Mouse (Mus musculus) heart, embryonic 14.5 days (tissue): ENCODE measurements at regions not wholly inside any gene's neighbourhood (a gene's known extent, or its start where the extent isn't known, plus 50 kb on each side); places are given as distances from the start of the nearest gene placed in this dataset.

ENCODE experiments used
- ATAC-seq: fragments of 200-750 bp; cut with Nextera tagmentation; 2 replicates; pipeline ENCODE4 v1.8.0; 2017; ENCODE audit warnings: low read depth, moderate TSS enrichment; ENCODE audit not compliant: insufficient number of reproducible peaks, insufficient read depth, low FRiP score
- H3K27ac ChIP-seq, 2 experiments: fragments of 200-500 bp in 1 of 2; fragments of 300-500 bp in 1 of 2; sonication (generic) in 1 of 2; replicated peaks in 1 of 2; 2 replicates each; pipeline ENCODE4 v1.5.1; 2012 to 2014; ENCODE audit warnings: low read depth in 2 of 2, low read length in 2 of 2, control low read depth in 1 of 2, mild to moderate bottlenecking in 1 of 2, mixed read lengths in 1 of 2; ENCODE audit not compliant: control insufficient read depth in 1 of 2, insufficient read depth in 1 of 2
- H3K27me3 ChIP-seq: fragments of 300-500 bp; sonication (generic); 2 replicates; pipeline ENCODE4 v1.6.1; 2014; ENCODE audit warnings: mild to moderate bottlenecking, low read length, control low read depth; ENCODE audit not compliant: control insufficient read depth, insufficient read depth
- H3K36me3 ChIP-seq: fragments of 300-500 bp; sonication (generic); 2 replicates; pipeline ENCODE4 v1.6.1; 2014; ENCODE audit warnings: mild to moderate bottlenecking, control low read depth, low read length, mixed read lengths; ENCODE audit not compliant: control insufficient read depth, insufficient read depth
- H3K4me1 ChIP-seq, 2 experiments: fragments of 200-500 bp in 1 of 2; fragments of 300-500 bp in 1 of 2; sonication (generic) in 1 of 2; 2 replicates each; pipeline ENCODE4 v1.6.1; 2012 to 2014; ENCODE audit warnings: low read length in 2 of 2, control low read depth in 1 of 2, mixed read lengths in 1 of 2; ENCODE audit not compliant: control insufficient read depth in 2 of 2, insufficient read depth in 2 of 2
- H3K4me2 ChIP-seq: fragments of 300-500 bp; sonication (generic); 2 replicates; pipeline ENCODE4 v1.6.1; 2014; ENCODE audit warnings: mild to moderate bottlenecking, low read length
- H3K4me3 ChIP-seq, 2 experiments: fragments of 200-500 bp in 1 of 2; fragments of 300-500 bp in 1 of 2; sonication (generic) in 1 of 2; 2 replicates each; pipeline ENCODE4 v1.5.1; 2012 to 2014; ENCODE audit warnings: low read length in 2 of 2, mild to moderate bottlenecking in 2 of 2, control low read depth in 1 of 2, low read depth in 1 of 2, moderate library complexity in 1 of 2; ENCODE audit not compliant: control insufficient read depth in 1 of 2, insufficient read depth in 1 of 2
- H3K9ac ChIP-seq: fragments of 300-500 bp; sonication (generic); 2 replicates; pipeline ENCODE4 v1.6.1; 2014; ENCODE audit warnings: mild to moderate bottlenecking, low read length
- H3K9me3 ChIP-seq: fragments of 300-500 bp; sonication (generic); 2 replicates; pipeline ENCODE4 v1.6.1; 2016; ENCODE audit warnings: low read length, control low read depth; ENCODE audit not compliant: control insufficient read depth
- WGBS: fragments of 180-500 bp; shearing (Covaris S2); extraction: QIAGEN DNeasy Blood & Tissue Kit; methylation state at CpG from one replicate; pipeline ENCODE4 v1.1.7; 2014; 5-methylcytosine and 5-hydroxymethylcytosine counted together

- Histone ChIP-seq H3K27ac (no peak overlapping the region), H3K4me2 (no peak overlapping the region), H3K4me1 (no peaks in the 10 kb centered on the region), H3K9ac (no peak overlapping the region), H3K9me3 (no peaks in the 10 kb centered on the region), H3K27me3 (no peaks in the 10 kb centered on the region), H3K4me3 (no peak overlapping the region), H3K36me3 (no peaks in the 10 kb centered on the region)
- 74% methylated on average over 3 of the region's 3 CpGs for WGBS
- no peak for ATAC-seq
Observed at GRCm38 (mm10) chr1:75834361-75834760, 288.3 kb downstream of the Slc4a3 start.

DNA sequence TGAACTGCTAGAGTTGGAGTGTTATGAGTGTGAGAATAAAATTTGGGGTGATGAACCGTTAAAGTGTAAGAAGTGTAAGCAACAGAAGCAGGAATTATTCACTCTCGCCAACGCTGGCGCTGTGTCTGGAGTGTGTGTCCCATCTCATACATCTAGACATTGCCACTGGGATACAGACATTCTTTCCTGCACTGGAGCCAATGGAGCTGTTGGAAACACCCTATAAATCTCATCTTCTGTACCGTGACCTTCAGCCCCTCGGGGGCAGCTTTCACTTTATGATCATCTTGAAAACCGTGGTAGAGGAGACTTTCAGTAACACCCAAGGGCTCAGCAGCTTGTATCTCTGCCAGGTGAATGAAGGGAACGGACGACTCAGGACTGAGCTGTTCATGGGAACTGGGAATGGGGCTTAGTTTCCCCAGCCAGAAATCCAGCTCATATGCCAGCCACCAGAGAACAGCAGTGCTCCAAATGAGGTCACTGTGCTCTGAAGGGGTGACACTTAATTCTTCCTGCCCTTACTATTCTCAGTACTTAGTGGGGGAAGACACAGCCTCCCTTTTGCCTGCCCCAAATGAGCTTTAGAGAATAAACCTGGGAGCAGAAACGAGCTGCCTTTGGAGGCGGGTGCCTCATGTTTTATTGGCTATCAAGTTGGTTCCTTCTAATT lies 293.6 kb downstream of the Slc4a3 start:
- Histone ChIP-seq H3K4me1 (no peaks in the 10 kb centered on the region), H3K9ac (no peak overlapping the region), H3K27me3 (no peaks in the 10 kb centered on the region), H3K4me3 (no peak overlapping the region), H3K4me2 (no peak overlapping the region), H3K9me3 (no peaks in the 10 kb centered on the region), H3K27ac (no peak overlapping the region), H3K36me3 (no peaks in the 10 kb centered on the region)
- 83% methylated on average over 11 of the region's 11 CpGs for WGBS
- ATAC-seq, result no peak

- no peak overlapping the region for H3K9ac ChIP-seq
- no peaks in the 10 kb centered on the region for H3K36me3 ChIP-seq
- 70% methylated on average over 4 of the region's 4 CpGs for WGBS
- no peak for ATAC-seq
- no peaks in the 10 kb centered on the region for H3K27me3 ChIP-seq
- H3K4me1 ChIP-seq, result no peaks in the 10 kb centered on the region; a peak in 1 of 4 replicates
- H3K27ac ChIP-seq, result no peak overlapping the region
- H3K4me3 ChIP-seq, result no peak overlapping the region
- no peaks in the 10 kb centered on the region for H3K9me3 ChIP-seq
- no peak overlapping the region for H3K4me2 ChIP-seq
Observed at GRCm38 (mm10) chr1:75842396-75842795, 296.3 kb downstream of the Slc4a3 start.

GRCm38 (mm10) chr1:75843326-75843725 lies 297.3 kb downstream of the Slc4a3 start:
- no peak overlapping the region for H3K9ac ChIP-seq
- H3K27me3 ChIP-seq, result no peaks in the 10 kb centered on the region
- no peak for ATAC-seq
- H3K4me2 ChIP-seq, result no peak overlapping the region
- 89% methylated on average over 6 of the region's 6 CpGs for WGBS
- H3K27ac ChIP-seq, result no peak overlapping the region
- no peaks in the 10 kb centered on the region; a peak in 1 of 4 replicates for H3K4me1 ChIP-seq
- no peak overlapping the region for H3K4me3 ChIP-seq
- no peaks in the 10 kb centered on the region for H3K9me3 ChIP-seq
- no peaks in the 10 kb centered on the region for H3K36me3 ChIP-seq

DNA sequence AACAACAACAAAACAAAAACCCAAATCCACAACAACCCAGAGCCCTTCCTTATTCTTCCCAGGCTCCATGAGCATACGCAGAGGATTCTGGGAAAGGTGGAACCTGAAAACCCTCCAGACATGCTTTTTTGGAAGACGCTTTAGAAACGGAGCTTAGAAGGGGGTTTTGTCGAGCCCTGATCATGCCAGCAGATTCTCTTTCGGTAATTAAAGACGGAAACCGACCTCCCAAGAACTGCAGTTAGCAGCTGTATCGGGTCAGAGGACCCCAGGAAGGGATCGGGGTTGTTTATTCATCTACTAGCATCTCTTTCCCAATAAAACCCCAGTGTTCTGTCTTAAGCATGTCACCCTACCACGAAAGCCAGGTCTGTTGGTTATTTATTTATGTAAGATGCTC lies 298.1 kb downstream of the Slc4a3 start:
- Histone ChIP-seq H3K4me3 (no peak overlapping the region), H3K9ac (no peak overlapping the region), H3K9me3 (no peaks in the 10 kb centered on the region), H3K27ac (no peak overlapping the region), H3K27me3 (no peaks in the 10 kb centered on the region), H3K4me1 (no peaks in the 10 kb centered on the region; a peak in 1 of 4 replicates), H3K4me2 (no peak overlapping the region), H3K36me3 (no peaks in the 10 kb centered on the region)
- 78% methylated on average over 10 of the region's 10 CpGs for WGBS
- no peak for ATAC-seq

DNA sequence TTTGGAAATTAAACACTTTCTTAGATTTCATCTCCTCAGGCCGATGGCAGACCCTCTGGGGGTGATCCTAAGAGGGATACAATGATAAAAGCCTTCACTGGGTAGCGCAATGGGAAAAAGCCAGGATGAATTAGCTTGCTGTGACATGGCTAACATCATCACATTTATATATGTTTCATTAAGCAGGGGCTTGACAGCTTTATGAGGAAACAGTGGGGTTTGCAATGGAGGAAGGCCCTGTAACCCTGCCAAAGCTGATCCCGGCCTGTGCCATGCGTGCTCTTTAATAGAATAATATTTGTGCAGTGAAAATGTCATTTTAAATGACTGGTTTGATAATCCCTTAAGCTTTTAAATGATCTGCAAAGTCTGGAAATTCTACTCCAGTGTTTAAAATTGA lies 298.5 kb downstream of the Slc4a3 start:
- Histone ChIP-seq H3K9me3 (no peaks in the 10 kb centered on the region), H3K36me3 (no peaks in the 10 kb centered on the region), H3K27me3 (no peaks in the 10 kb centered on the region), H3K4me2 (no peak overlapping the region), H3K4me3 (no peak overlapping the region), H3K27ac (no peak overlapping the region), H3K9ac (no peak overlapping the region), H3K4me1 (no peaks in the 10 kb centered on the region; a peak in 1 of 4 replicates)
- no peak for ATAC-seq
- 86% methylated on average over 4 of the region's 4 CpGs for WGBS

DNA sequence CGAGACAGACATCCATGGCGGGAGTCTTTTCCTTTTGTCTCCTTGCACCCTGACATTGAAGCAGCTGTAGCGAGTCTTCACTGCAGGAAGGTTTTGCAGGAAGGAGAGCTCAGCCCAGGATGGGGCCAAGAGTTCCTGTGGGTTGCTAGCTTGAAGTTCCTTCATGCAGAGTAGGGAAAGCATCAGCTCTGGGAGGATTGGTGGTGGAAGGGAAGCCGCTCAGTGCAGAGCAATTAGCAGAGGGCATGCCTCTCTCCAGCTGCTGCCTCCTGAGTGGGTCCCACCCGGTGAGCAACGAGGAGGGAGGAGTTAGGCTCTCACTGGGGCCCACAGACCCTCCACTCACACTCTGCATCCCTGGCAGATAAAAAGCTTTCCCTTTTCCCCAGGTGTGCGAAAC lies 298.9 kb downstream of the Slc4a3 start:
- 39% methylated on average over 7 of the region's 7 CpGs for WGBS
- H3K4me1 ChIP-seq, result no peaks in the 10 kb centered on the region; a peak in 1 of 4 replicates
- no peaks in the 10 kb centered on the region for H3K27me3 ChIP-seq
- H3K9ac ChIP-seq, result no peak overlapping the region
- H3K27ac ChIP-seq, result no peak overlapping the region
- H3K36me3 ChIP-seq, result no peaks in the 10 kb centered on the region
- H3K9me3 ChIP-seq, result no peaks in the 10 kb centered on the region
- no peak overlapping the region for H3K4me2 ChIP-seq
- H3K4me3 ChIP-seq, result no peak overlapping the region
- ATAC-seq, result no peak
